Mouse (Mus musculus): Measurements from ENCODE around the gene Ascc1.

Gene Ascc1

DNA sequence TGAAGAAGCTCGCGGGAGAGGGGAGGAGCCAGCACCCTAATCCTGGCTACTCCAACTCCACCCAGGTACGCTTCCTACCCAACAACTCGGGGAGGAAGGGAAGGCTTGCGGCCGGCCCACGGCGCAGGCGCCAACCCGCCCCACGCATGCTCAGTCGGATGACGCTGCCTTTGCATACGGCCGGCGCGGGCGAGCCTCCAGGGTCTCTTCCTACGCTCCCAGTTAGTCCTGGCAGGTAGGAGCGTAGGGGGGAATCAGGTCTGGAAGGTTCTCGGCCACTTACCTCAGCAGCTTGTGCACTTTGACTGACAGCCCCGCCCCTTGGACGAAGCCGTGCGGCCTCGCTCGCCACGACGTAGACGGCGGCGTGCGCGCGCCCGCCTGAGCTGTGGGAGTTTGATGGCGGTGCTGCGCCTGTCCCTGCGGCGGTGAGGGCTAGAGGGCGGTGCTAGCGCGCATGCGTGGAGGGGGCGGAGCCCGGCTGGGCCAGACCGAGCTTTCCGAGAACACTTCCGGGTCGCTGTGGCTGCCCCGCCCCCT is at the start of gene Ascc1, which contains the start of gene Anapc16:
Gene Ascc1, plus strand, starts transcription at position 133 of the 540 bp plus-strand sequence.
Gene Anapc16, minus strand, starts transcription at position 463 of the 540 bp plus-strand sequence.
- peak; percentile 99 for DNase-seq (ENCODE audit: low read depth)

GRCm38 (mm10) chr10:59953564-59954039 is 49.0 kb upstream of the Ascc1 start:
- DNase-seq (ENCODE audit: low read depth): peak; percentile 71

- no peak for DNase-seq (ENCODE audit: low read depth)
These were observed 45.9 kb upstream of the Ascc1 start for GRCm38 (mm10) chr10:59956681-59957080.

GRCm38 (mm10) chr10:59957171-59958149 is 45.1 kb upstream of the Ascc1 start:
- DNase-seq (ENCODE audit: low read depth): no peak

- DNase-seq (ENCODE audit: low read depth): no peak
These were observed 44.1 kb upstream of the Ascc1 start for GRCm38 (mm10) chr10:59958458-59958857.

- peak; percentile 85 for DNase-seq (ENCODE audit: low read depth)
These were observed 43.1 kb upstream of the Ascc1 start for GRCm38 (mm10) chr10:59959517-59959916.

- no peak for DNase-seq (ENCODE audit: low read depth)
These were observed 39.0 kb upstream of the Ascc1 start for GRCm38 (mm10) chr10:59963609-59964008.

DNA sequence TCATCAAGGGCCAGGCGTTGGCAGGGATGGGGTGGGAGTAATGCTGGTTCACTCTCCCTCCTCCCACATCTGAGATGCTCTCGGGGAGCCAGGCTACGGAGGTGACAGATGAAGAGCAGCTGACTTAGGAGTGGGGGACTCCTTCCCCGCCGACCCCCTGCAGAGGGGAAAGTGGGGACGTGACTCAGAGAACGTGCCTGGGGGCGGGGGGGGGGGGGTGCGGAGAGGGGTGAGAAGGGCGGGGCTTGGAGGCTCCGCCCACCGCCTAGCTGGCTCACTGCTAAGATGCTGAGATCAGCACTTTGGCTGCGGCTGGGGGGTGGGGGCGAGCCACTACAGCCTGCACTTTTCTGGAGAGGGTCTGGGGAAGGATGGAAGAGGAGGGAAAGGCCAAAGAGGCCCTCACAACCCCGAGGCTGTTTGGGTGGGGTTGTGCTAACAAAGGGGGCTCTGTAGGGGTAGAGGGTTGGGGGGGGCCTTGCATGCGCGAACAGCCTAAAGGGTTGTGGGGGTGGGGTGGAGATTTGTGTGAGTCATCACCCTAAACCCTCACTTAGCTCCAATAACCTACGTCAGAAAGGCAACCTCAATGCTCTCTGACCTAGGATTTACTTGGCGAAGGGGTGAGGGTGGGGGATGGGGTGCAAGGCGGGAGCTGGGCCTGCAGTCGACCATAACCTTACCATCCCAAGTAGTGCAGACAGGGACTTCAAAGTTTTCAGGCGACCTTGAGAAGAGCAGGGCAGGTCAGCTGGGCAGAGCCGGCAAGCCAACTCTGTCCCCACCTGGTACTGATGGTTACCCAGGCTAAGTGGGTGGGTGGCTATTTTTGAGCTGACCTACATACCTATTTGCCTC is 37.9 kb upstream of the Ascc1 start:
- DNase-seq (ENCODE audit: low read depth): peak; percentile 90

DNA sequence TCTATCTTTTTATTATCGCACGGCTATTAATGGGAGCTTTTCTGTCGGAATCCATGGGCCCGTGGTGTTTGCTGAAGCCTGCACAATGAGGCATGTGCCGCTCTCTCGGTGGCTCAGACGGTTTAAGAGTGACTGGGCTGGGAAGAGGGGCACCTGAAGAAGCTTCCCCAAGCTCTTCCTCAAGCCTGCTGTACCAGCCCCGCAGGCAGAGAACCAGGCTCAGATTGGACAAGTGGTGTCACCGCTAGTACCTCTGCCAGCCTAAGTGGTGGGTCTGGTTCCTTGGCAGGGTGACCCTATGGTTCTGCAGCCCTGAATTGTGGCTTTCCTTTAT is 37.3 kb upstream of the Ascc1 start:
- no peak for DNase-seq (ENCODE audit: low read depth)

GRCm38 (mm10) chr10:59965788-59966187 is 36.8 kb upstream of the Ascc1 start:
- DNase-seq (ENCODE audit: low read depth): peak; percentile 12

DNA sequence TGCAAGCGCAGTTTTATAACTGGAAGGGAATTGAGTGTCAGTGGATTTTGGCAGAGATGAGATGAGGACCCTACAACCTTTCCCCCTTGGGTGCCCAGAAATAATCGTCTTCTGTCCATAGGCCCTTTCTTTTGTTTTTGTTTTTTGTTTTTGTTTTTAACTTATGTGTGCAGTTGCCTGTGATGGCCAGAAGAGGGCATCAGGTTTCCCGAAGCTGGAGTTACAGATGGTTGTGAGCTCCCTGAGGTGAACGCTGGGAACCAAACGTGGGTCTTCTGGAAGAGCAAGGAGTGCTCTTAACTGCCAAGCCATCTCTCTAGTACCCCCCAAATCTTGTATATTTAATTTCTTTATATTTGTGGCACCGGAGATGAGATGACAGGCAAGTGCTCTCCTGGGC is 35.9 kb upstream of the Ascc1 start:
- DNase-seq (ENCODE audit: low read depth): peak; percentile 14

- DNase-seq (ENCODE audit: low read depth): no peak
These were observed 35.2 kb upstream of the Ascc1 start for GRCm38 (mm10) chr10:59967309-59967942.

- DNase-seq (ENCODE audit: low read depth): peak; percentile 64
These were observed 32.7 kb upstream of the Ascc1 start for GRCm38 (mm10) chr10:59969821-59970449.

DNA sequence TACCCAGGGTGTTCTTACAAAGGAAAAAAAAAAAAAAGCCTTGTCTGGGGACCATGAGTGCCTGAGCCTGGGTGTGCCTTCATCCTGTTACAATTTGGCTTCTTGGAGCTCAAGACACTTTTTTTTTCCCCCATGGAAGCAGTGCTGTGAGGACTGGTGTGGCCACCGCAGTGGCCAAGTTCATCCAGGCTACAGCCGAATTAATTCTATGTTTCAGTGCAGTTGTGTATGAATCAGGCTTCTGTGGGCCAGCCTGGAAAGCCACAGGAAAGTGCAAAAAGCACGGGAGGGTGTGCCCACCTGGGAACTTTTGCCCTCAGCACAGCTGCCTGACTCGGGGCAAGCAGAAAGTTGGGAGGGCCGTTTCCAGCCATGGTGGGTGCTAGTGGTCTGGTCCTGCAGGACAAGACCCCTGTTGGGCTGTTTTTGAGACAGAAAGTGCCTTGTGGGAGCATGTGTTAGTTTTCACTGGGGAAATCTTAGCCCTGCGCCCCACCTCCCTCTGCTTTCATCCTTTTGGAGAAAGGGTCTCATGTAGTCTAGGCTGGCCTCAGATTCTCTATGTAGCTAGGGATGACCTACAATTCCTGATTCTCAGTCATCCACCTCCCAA is 32.0 kb upstream of the Ascc1 start:
- no peak for DNase-seq (ENCODE audit: low read depth)

DNA sequence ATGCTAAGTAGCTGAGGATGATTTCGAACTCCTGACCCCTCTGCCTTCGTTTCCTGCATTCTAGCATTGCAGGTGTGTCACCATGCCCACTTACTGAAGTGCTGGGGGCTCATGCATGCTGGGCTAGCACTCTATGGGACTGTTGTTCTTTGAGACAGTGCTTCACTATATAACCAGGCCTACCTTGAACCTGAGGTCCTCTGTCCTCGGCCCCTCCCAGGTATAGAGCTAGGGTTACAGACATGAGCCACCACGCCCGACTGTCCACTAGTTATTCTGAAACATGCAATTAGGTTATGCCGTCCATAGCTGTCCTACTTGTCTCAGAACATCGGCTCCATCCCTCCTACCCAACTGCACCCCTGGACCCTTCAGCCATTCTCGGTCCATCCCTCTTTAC is 30.8 kb upstream of the Ascc1 start:
- DNase-seq (ENCODE audit: low read depth): peak; percentile 17

DNA sequence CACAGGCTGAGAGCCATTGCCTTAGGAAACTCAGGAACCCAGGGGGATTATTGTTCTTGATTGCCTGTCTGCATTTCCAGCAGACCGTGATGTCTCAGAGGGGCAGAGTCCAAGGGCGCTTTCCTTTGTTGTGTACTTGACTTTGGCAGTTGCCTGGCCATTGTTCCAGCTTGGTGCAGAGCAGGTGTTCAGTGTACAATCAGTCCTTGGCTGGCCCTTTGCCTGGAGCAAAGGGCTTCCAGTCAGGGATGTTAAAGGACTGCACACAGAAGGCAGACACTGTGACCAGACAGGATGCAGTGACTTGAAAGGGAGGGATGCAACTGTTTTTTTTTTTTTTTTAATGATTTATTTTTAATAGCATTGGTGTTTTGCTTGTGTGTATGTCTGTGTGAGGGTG is 30.1 kb upstream of the Ascc1 start:
- no peak for DNase-seq (ENCODE audit: low read depth)

GRCm38 (mm10) chr10:59972999-59973398 is 29.6 kb upstream of the Ascc1 start:
- no peak for DNase-seq (ENCODE audit: low read depth)

DNA sequence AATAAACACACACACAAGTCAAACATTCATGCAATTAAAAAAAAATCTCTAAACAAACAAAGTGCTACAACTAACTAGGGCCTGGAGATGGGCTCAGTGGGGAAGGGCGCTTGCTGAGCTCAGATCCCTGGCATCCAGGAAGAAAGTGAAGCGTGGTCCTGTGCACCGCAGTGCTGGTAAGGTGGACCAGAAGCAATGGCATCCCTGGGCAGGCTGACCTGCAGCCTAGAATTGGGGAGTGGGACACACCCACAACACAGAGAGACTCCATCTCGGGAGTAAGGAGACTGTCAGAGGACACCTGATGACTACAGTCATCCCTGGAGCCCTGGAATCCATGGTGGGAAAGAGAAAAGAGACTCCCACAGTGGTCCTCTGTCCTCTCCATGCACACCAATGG is 29.2 kb upstream of the Ascc1 start:
- peak; percentile 12 for DNase-seq (ENCODE audit: low read depth)

DNA sequence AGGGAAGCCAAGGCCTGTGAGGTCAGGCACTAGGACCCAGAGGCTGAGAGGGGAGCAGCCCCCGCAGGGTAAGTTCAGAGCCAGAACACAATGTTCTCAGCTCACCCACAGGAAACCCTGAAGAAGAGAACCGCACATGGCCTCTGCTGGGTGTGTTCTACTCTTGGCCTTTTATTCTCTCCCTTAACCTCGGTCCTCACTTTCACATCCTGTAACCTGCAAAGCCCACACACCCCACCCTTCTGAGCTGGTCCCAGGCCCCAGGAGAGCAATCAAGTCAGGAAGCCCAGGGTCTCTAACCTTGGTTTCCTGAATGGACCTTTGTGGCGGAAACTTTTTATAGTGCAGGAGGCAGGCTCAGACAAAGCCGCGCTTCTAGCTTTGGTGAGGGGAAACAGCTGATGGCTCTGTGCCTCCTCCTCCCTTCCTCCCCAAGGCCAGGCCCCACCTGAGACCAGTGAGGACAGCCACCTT is 28.4 kb upstream of the Ascc1 start:
- DNase-seq (ENCODE audit: low read depth): peak; percentile 89

GRCm38 (mm10) chr10:59974786-59975185 is 27.8 kb upstream of the Ascc1 start:
- peak; percentile 74 for DNase-seq (ENCODE audit: low read depth)

GRCm38 (mm10) chr10:59977141-59977540 is 25.5 kb upstream of the Ascc1 start:
- no peak for DNase-seq (ENCODE audit: low read depth)
